Mouse (Mus musculus) kidney, embryonic 16.5 days (tissue): ENCODE data around the gene Hibadh. TPM values are rescaled to one million over a fixed set of nuclear protein-coding genes. Genes with fewer than 3 reads are reported as not detected.

Source experiments
- ATAC-seq: fragments of 200-750 bp; cut with Nextera tagmentation; 2 replicates; pipeline ENCODE4 v1.8.0; 2017; ENCODE audit warnings: moderate TSS enrichment; ENCODE audit not compliant: low FRiP score, low TSS enrichment
- H3K27ac ChIP-seq: fragments of 300-500 bp; sonication (generic); 2 replicates; pipeline ENCODE4 v1.5.1; 2014; ENCODE audit warnings: low read length
- H3K27me3 ChIP-seq: fragments of 300-500 bp; sonication (generic); 2 replicates; pipeline ENCODE4 v1.6.1; 2014; ENCODE audit warnings: low read length, control low read depth, mixed read lengths; ENCODE audit not compliant: insufficient read depth
- H3K36me3 ChIP-seq: fragments of 300-500 bp; sonication (generic); 2 replicates; pipeline ENCODE4 v1.6.1; 2014; ENCODE audit warnings: low read length, control low read depth, mixed read lengths; ENCODE audit not compliant: insufficient read depth
- H3K4me1 ChIP-seq: fragments of 300-500 bp; sonication (generic); 2 replicates; pipeline ENCODE4 v1.6.1; 2014; ENCODE audit warnings: low read length, control low read depth, mixed read lengths; ENCODE audit not compliant: insufficient read depth
- H3K4me2 ChIP-seq: fragments of 300-500 bp; sonication (generic); replicated peaks from 2 replicates; pipeline ENCODE4 v1.6.1; 2014; ENCODE audit warnings: low read depth, low read length
- H3K4me3 ChIP-seq: fragments of 300-500 bp; sonication (generic); 2 replicates; pipeline ENCODE4 v1.5.1; 2014; ENCODE audit warnings: mild to moderate bottlenecking, low read length
- H3K9ac ChIP-seq: fragments of 300-500 bp; sonication (generic); replicated peaks from 2 replicates; pipeline ENCODE4 v1.6.1; 2014; ENCODE audit warnings: low read length
- H3K9me3 ChIP-seq: fragments of 300-500 bp; sonication (generic); 2 replicates; pipeline ENCODE4 v1.6.1; 2016; ENCODE audit warnings: low read length, control low read depth
- WGBS: fragments of 180-500 bp; shearing (Covaris S2); extraction: QIAGEN DNeasy Blood & Tissue Kit; methylation state at CpG from one replicate; pipeline ENCODE4 v1.1.7; 2014; 5-methylcytosine and 5-hydroxymethylcytosine counted together
- polyA plus RNA-seq: library from polyadenylated mRNA; unstranded; fragments of >200 nt; fragmentation: Nextera tagmentation; extraction: Ambion mirVana; gene quantifications from 2 replicates; pipeline ENCODE4 v1.2.1, GENCODE M21; 2015

Gene Hibadh
- polyA plus RNA-seq, 1 experiment from 2014 or later = 171 TPM

- Histone ChIP-seq H3K4me1 (peaks cover 23% of the 10 kb centered on the region), H3K9me3 (no peaks in the 10 kb centered on the region), H3K4me3 (no peak overlapping the region), H3K27me3 (no peaks in the 10 kb centered on the region), H3K36me3 (no peaks in the 10 kb centered on the region), H3K9ac (no peak overlapping the region), H3K27ac (no peak overlapping the region), H3K4me2 (peak overlapping the region; percentile 27; the same call in 1 of the 2 replicates)
- 17% methylated on average over 7 of the region's 7 CpGs for WGBS
- ATAC-seq = no peak
Measured at GRCm38 (mm10) chr6:52642152-52642551, 2.0 kb upstream of the Hibadh start.

GRCm38 (mm10) chr6:52641076-52641475, 887 bp upstream of the Hibadh start:
- Histone ChIP-seq H3K27ac (no peak overlapping the region), H3K27me3 (no peaks in the 10 kb centered on the region), H3K9me3 (no peaks in the 10 kb centered on the region), H3K9ac (no peak overlapping the region), H3K4me1 (peaks cover 23% of the 10 kb centered on the region), H3K4me2 (no peak overlapping the region), H3K36me3 (no peaks in the 10 kb centered on the region), H3K4me3 (no peak overlapping the region)
- 56% methylated on average over 3 of the region's 3 CpGs for WGBS
- ATAC-seq = no peak

GRCm38 (mm10) chr6:52639546-52640223, 504 bp downstream of the Hibadh start:
- Histone ChIP-seq H3K4me2 (peak overlapping the region; percentile 58), H3K4me1 (peaks cover 23% of the 10 kb centered on the region), H3K9me3 (no peaks in the 10 kb centered on the region), H3K4me3 (peak overlapping the region; percentile 86), H3K27me3 (no peaks in the 10 kb centered on the region), H3K9ac (peak overlapping the region; percentile 88), H3K27ac (peak overlapping the region; percentile 92), H3K36me3 (no peaks in the 10 kb centered on the region)
- 1% methylated on average over 28 of the region's 28 CpGs for WGBS
- peak; percentile 5 for ATAC-seq

GRCm38 (mm10) chr6:52638471-52639185, 1.6 kb downstream of the Hibadh start:
- 63% methylated on average over 1 of the region's 1 CpGs for WGBS
- no peak for ATAC-seq

GRCm38 (mm10) chr6:52637337-52637736, 2.9 kb downstream of the Hibadh start:
- ATAC-seq = no peak
- no peaks in the 10 kb centered on the region for H3K27me3 ChIP-seq
- H3K4me3 ChIP-seq = no peak overlapping the region
- WGBS = 89% methylated on average over 4 of the region's 4 CpGs
- H3K36me3 ChIP-seq = no peaks in the 10 kb centered on the region
- no peaks in the 10 kb centered on the region for H3K9me3 ChIP-seq
- H3K9ac ChIP-seq = no peak overlapping the region
- no peak overlapping the region for H3K27ac ChIP-seq
- H3K4me1 ChIP-seq = peaks cover 20% of the 10 kb centered on the region
- no peak overlapping the region for H3K4me2 ChIP-seq

More at GRCm38 (mm10) chr6:52638471-52639185, 1.6 kb downstream of the Hibadh start:
- Histone ChIP-seq H3K4me2 (peak overlapping the region; percentile 58), H3K4me1 (peaks cover 23% of the 10 kb centered on the region), H3K27ac (no peak overlapping the region), H3K36me3 (no peaks in the 10 kb centered on the region), H3K9ac (no peak overlapping the region), H3K4me3 (peak overlapping the region; percentile 86), H3K9me3 (no peaks in the 10 kb centered on the region), H3K27me3 (no peaks in the 10 kb centered on the region)

- no peak overlapping the region for H3K27ac ChIP-seq
- 84% methylated on average over 2 of the region's 2 CpGs for WGBS
- no peak overlapping the region for H3K9ac ChIP-seq
- ATAC-seq = no peak
- H3K36me3 ChIP-seq = no peaks in the 10 kb centered on the region
- H3K4me1 ChIP-seq = peaks cover 10% of the 10 kb centered on the region
- no peaks in the 10 kb centered on the region for H3K27me3 ChIP-seq
- H3K4me2 ChIP-seq = no peak overlapping the region
- no peak overlapping the region for H3K4me3 ChIP-seq
- no peaks in the 10 kb centered on the region for H3K9me3 ChIP-seq
Measured at GRCm38 (mm10) chr6:52635395-52635794, 4.8 kb downstream of the Hibadh start.

- WGBS = 85% methylated on average over 4 of the region's 4 CpGs
- Histone ChIP-seq H3K27me3 (no peaks in the 10 kb centered on the region), H3K9ac (no peak overlapping the region), H3K4me2 (no peak overlapping the region), H3K4me3 (no peak overlapping the region), H3K9me3 (no peaks in the 10 kb centered on the region), H3K4me1 (no peaks in the 10 kb centered on the region), H3K27ac (no peak overlapping the region), H3K36me3 (0 out of 2 replicates have a peak, but pooled peaks cover 6% of the 10 kb centered on the region)
- ATAC-seq = no peak
Measured at GRCm38 (mm10) chr6:52630625-52631024, 9.6 kb downstream of the Hibadh start.

GRCm38 (mm10) chr6:52629180-52629579, 11.0 kb downstream of the Hibadh start:
- H3K4me3 ChIP-seq = no peak overlapping the region

GRCm38 (mm10) chr6:52626735-52627134, 13.5 kb downstream of the Hibadh start:
- no peak for ATAC-seq
- H3K4me3 ChIP-seq = no peak overlapping the region
- H3K27ac ChIP-seq = no peak overlapping the region
- H3K4me2 ChIP-seq = no peak overlapping the region
- H3K36me3 ChIP-seq = 0 out of 2 replicates have a peak, but pooled peaks cover 10% of the 10 kb centered on the region
- no peak overlapping the region for H3K9ac ChIP-seq
- H3K4me1 ChIP-seq = 0 out of 2 replicates have a peak, but pooled peaks cover 7% of the 10 kb centered on the region
- 90% methylated on average over 4 of the region's 4 CpGs for WGBS
- H3K27me3 ChIP-seq = no peaks in the 10 kb centered on the region
- no peaks in the 10 kb centered on the region for H3K9me3 ChIP-seq

More at GRCm38 (mm10) chr6:52629180-52629579, 11.0 kb downstream of the Hibadh start:
- no peaks in the 10 kb centered on the region for H3K4me1 ChIP-seq
- no peak for ATAC-seq
- H3K27ac ChIP-seq = no peak overlapping the region
- H3K4me2 ChIP-seq = no peak overlapping the region
- WGBS = 92% methylated on average over 4 of the region's 4 CpGs
- H3K36me3 ChIP-seq = 0 out of 2 replicates have a peak, but pooled peaks cover 6% of the 10 kb centered on the region
- H3K9ac ChIP-seq = no peak overlapping the region
- no peaks in the 10 kb centered on the region for H3K9me3 ChIP-seq
- no peaks in the 10 kb centered on the region for H3K27me3 ChIP-seq

GRCm38 (mm10) chr6:52623741-52624140, 16.4 kb downstream of the Hibadh start:
- Histone ChIP-seq H3K27ac (no peak overlapping the region), H3K36me3 (peaks cover 23% of the 10 kb centered on the region), H3K27me3 (no peaks in the 10 kb centered on the region), H3K4me1 (0 out of 2 replicates have a peak, but pooled peaks cover 7% of the 10 kb centered on the region), H3K9ac (no peak overlapping the region), H3K9me3 (no peaks in the 10 kb centered on the region), H3K4me3 (no peak overlapping the region), H3K4me2 (no peak overlapping the region)
- 91% methylated on average over 3 of the region's 3 CpGs for WGBS
- ATAC-seq = no peak
